Comparison of ENCODE assay signal across 9 mouse cellular contexts in the genomic region with DNA sequence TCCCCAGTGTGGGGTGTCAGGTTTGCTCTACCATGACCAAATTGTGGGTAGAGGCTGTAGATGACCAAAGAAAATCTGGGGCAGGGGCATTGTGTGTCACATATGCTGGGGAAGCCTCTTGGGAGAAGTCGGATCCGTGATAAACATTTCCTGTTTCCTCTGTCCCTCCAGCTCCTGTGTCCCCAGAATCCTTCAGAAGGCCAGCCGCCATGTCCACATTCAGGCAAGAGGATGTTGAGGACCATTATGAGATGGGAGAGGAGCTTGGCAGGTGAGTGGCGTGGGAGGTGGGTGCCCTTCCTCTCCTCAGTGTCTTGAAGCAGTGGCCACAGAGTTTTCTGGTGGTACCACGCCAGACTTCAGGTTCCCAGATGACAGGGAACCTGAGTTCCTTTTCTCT. TPM values are rescaled to one million over a fixed set of nuclear protein-coding genes. Genes with fewer than 3 reads are reported as not detected.
DNase-seq lines count a peak whose midpoint lies in the region; ATAC-seq and TF ChIP-seq lines count a peak whose summit lies in the region.
"Had no signal": no experiment of that assay in that cellular context is flagged by ENCODE, and none has a peak within 500 bp of the region (broad histone marks: within the 10 kb centered on the region; RNA-seq: fewer than 3 reads in every experiment).

4930442H23Rik (minus strand) TSS at position 45 of the 400 bp plus-strand sequence.

- peak within 1 kb of the TSS; percentile 83 for H3K27ac ChIP-seq in kidney, adult 2 months (ENCODE audit: insufficient read depth, low read depth, low read length)
- H3K27ac ChIP-seq in brown adipose tissue, adult 24 weeks (replicated peaks; ENCODE audit: low read depth, low read length) = peak within 1 kb of the TSS; percentile 82
- H3K27ac ChIP-seq in hindbrain, embryonic 14.5 days = peak within 1 kb of the TSS; percentile 93
- H3K27ac ChIP-seq in midbrain, embryonic 15.5 days = peak within 1 kb of the TSS; percentile 88

- H3K9ac ChIP-seq in hindbrain, embryonic 14.5 days = peak within 1 kb of the TSS; percentile 71
- H3K9ac ChIP-seq in midbrain, embryonic 15.5 days = peak within 1 kb of the TSS; percentile 72

- peaks cover 3% of the 10 kb centered on the region; the same call in 1 of the 2 replicates for H3K4me1 ChIP-seq in kidney, adult 2 months (ENCODE audit: control insufficient read depth, insufficient read depth, low read length)
- no peaks in the 10 kb centered on the region for H3K4me1 ChIP-seq in brown adipose tissue, adult 24 weeks (ENCODE audit: control insufficient read depth, insufficient read depth, insufficient read length, low read length)
- H3K4me1 ChIP-seq in hindbrain, embryonic 14.5 days (replicated peaks; ENCODE audit: control insufficient read depth, insufficient read depth, low read length) = peaks cover 7% of the 10 kb centered on the region; the same call in 1 of the 2 replicates
- H3K4me1 ChIP-seq in midbrain, embryonic 15.5 days = peaks cover 23% of the 10 kb centered on the region

- peak within 1 kb of the TSS; percentile 58 for H3K4me2 ChIP-seq in hindbrain, embryonic 14.5 days (replicated peaks)
- H3K4me2 ChIP-seq in midbrain, embryonic 15.5 days = peak within 1 kb of the TSS; percentile 53

- H3K36me3 ChIP-seq in kidney, adult 2 months (ENCODE audit: control insufficient read depth, insufficient read depth, low read length) = peaks cover 12% of the 10 kb centered on the region
- H3K36me3 ChIP-seq in hindbrain, embryonic 14.5 days (replicated peaks; ENCODE audit: control insufficient read depth, insufficient read depth) = peaks cover 74% of the 10 kb centered on the region
- H3K36me3 ChIP-seq in midbrain, embryonic 15.5 days (replicated peaks) = peaks cover 48% of the 10 kb centered on the region

- DNase-seq in kidney, adult 2 months = no peak
- DNase-seq in kidney, postnatal 36 days = no peak
- DNase-seq in hindbrain, embryonic 14.5 days (ENCODE audit: low spot score) = no peak
- DNase-seq in yolk sac, embryonic 10.5 days (ENCODE audit: low spot score) = no peak
- DNase-seq in adipocyte (ENCODE audit: low spot score) = no peak
- DNase-seq in urinary bladder, postnatal 25 days (ENCODE audit: low spot score) = no peak

- no peak for TF ChIP-seq POLR2A in kidney, adult 2 months (IDR thresholded peaks at IDR 0.05; ENCODE audit: low read depth, low read length)

- ATAC-seq in hindbrain, embryonic 14.5 days (ENCODE audit: low FRiP score) = no peak
- ATAC-seq in midbrain, embryonic 15.5 days (replicated peaks) = no peak

- H3K9me3 ChIP-seq in hindbrain, embryonic 14.5 days (ENCODE audit: control insufficient read depth, low read length) = no peaks in the 10 kb centered on the region
- no peaks in the 10 kb centered on the region for H3K9me3 ChIP-seq in midbrain, embryonic 15.5 days

- peak within 1 kb of the TSS; percentile 74 for H3K4me3 ChIP-seq in kidney, adult 2 months (ENCODE audit: insufficient read depth, low read depth, low read length)
- H3K4me3 ChIP-seq in brown adipose tissue, adult 24 weeks (ENCODE audit: insufficient read depth, low read depth, low read length) = peak within 1 kb of the TSS; percentile 75
- peak within 1 kb of the TSS; percentile 59 for H3K4me3 ChIP-seq in hindbrain, embryonic 14.5 days (replicated peaks; ENCODE audit: low read length)
- H3K4me3 ChIP-seq in midbrain, embryonic 15.5 days = peak within 1 kb of the TSS; percentile 58

- WGBS in kidney, adult 2 months = 73% methylated on average over 5 of the region's 5 CpGs
- 88% methylated on average over 5 of the region's 5 CpGs for WGBS in hindbrain, embryonic 14.5 days
- WGBS in midbrain, embryonic 15.5 days = 86% methylated on average over 5 of the region's 5 CpGs

- TF ChIP-seq CTCF in kidney, adult 2 months (conservative IDR thresholded peaks at IDR 0.05; ENCODE audit: insufficient read depth, insufficient read length, low read depth, low read length) = no peak

- H3K27me3 ChIP-seq in kidney, adult 2 months (replicated peaks; ENCODE audit: control insufficient read depth, insufficient read depth, low read length) = no peaks in the 10 kb centered on the region
- no peaks in the 10 kb centered on the region for H3K27me3 ChIP-seq in hindbrain, embryonic 14.5 days (ENCODE audit: control insufficient read depth, insufficient read depth, low read length)
- no peaks in the 10 kb centered on the region for H3K27me3 ChIP-seq in midbrain, embryonic 15.5 days (replicated peaks)

RNA-seq across cellular contexts. Expression of gene 4930442H23Rik, which starts in this region (rescaled TPM):
- polyA plus RNA-seq in kidney, adult 2 months (2012; rRNA removed) = not detected in 2 replicates
- polyA plus RNA-seq in brown adipose tissue, adult 24 weeks (2012; ENCODE audit: insufficient read depth, insufficient read length, missing spikeins) = not detected in 2 replicates
- 0.33 TPM in 1 of 2 replicates, not detected in the other for polyA plus RNA-seq in hindbrain, embryonic 14.5 days (2014; fragmentation: Nextera tagmentation; extraction: Ambion mirVana)
- polyA plus RNA-seq in midbrain, embryonic 15.5 days (2015; fragmentation: Nextera tagmentation; extraction: Ambion mirVana) = not detected in 2 replicates
- polyA plus RNA-seq: gonadal fat pad, adult 2 months had no signal
